Mouse (Mus musculus): ENCODE data around the gene Snap91. TPM values are rescaled to one million over a fixed set of nuclear protein-coding genes. Genes with fewer than 3 reads are reported as not detected.

Snap91 gene
- polyA plus RNA-seq, 1 experiment from 2014 or later = 3.4 TPM

- H3K4me2 ChIP-seq (ENCODE audit: low read depth, severe bottlenecking) = no peak overlapping the region
- no peak overlapping the region for H3K27ac ChIP-seq (replicated peaks; ENCODE audit: low read depth, low read length)
- no peaks in the 10 kb centered on the region for H3K27me3 ChIP-seq (ENCODE audit: control insufficient read depth, insufficient read depth, low read length)
- no peaks in the 10 kb centered on the region for H3K9me3 ChIP-seq (ENCODE audit: control insufficient read depth, low read length)
- ATAC-seq (ENCODE audit: insufficient number of reproducible peaks, low FRiP score, low TSS enrichment, low read depth) = no peak
- no peak for DNase-seq (ENCODE audit: low spot score)
- 81% methylated on average over 2 of the region's 2 CpGs for WGBS
- H3K36me3 ChIP-seq (ENCODE audit: control insufficient read depth, insufficient read depth, low read length) = no peaks in the 10 kb centered on the region
- no peak overlapping the region for H3K4me3 ChIP-seq (ENCODE audit: low read depth, low read length)
- H3K4me1 ChIP-seq (ENCODE audit: control insufficient read depth, insufficient read depth, low read length) = no peaks in the 10 kb centered on the region
- H3K9ac ChIP-seq (ENCODE audit: low read length) = no peak overlapping the region
Measured at GRCm38 (mm10) chr9:86829792-86830191, 50.7 kb downstream of the Snap91 start.

GRCm38 (mm10) chr9:86829034-86829433 is 51.4 kb downstream of the Snap91 start:
- Histone ChIP-seq H3K27ac (replicated peaks; ENCODE audit: low read depth, low read length) (no peak overlapping the region), H3K9me3 (ENCODE audit: control insufficient read depth, low read length) (no peaks in the 10 kb centered on the region), H3K4me2 (ENCODE audit: low read depth, severe bottlenecking) (no peak overlapping the region), H3K27me3 (ENCODE audit: control insufficient read depth, insufficient read depth, low read length) (no peaks in the 10 kb centered on the region), H3K4me1 (ENCODE audit: control insufficient read depth, insufficient read depth, low read length) (no peaks in the 10 kb centered on the region), H3K9ac (ENCODE audit: low read length) (no peak overlapping the region), H3K4me3 (ENCODE audit: low read depth, low read length) (no peak overlapping the region), H3K36me3 (ENCODE audit: control insufficient read depth, insufficient read depth, low read length) (no peaks in the 10 kb centered on the region)
- ATAC-seq (ENCODE audit: insufficient number of reproducible peaks, low FRiP score, low TSS enrichment, low read depth) = no peak
- no peak for DNase-seq (ENCODE audit: low spot score)
- 53% methylated on average over 8 of the region's 8 CpGs for WGBS

DNA sequence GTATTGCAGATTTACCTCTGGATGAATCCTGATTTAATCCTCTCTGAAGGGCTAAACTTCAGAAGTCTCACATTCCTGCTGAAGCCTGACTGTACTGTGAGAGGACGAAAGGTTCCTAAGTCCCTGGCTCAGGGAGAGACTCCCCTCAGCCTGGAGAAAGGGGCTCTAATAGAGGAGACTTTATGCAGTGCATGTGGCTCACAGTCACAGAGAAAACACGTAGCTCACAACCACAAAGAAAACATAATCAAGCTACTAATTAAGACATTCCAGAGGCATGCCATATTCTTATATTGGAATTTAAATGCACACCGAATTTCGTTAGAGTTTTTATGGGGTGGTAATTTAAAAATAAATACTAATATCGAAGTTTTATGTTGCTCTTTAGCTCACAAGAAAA is 61.1 kb downstream of the Snap91 start:
- Histone ChIP-seq H3K36me3 (ENCODE audit: control insufficient read depth, insufficient read depth, low read length) (no peaks in the 10 kb centered on the region), H3K27me3 (ENCODE audit: control insufficient read depth, insufficient read depth, low read length) (no peaks in the 10 kb centered on the region), H3K4me3 (ENCODE audit: low read depth, low read length) (no peak overlapping the region), H3K9ac (ENCODE audit: low read length) (no peak overlapping the region), H3K27ac (replicated peaks; ENCODE audit: low read depth, low read length) (no peak overlapping the region), H3K4me2 (ENCODE audit: low read depth, severe bottlenecking) (no peak overlapping the region), H3K9me3 (ENCODE audit: control insufficient read depth, low read length) (no peaks in the 10 kb centered on the region), H3K4me1 (ENCODE audit: control insufficient read depth, insufficient read depth, low read length) (no peaks in the 10 kb centered on the region)
- DNase-seq (ENCODE audit: low spot score) (no peak), ATAC-seq (ENCODE audit: insufficient number of reproducible peaks, low FRiP score, low TSS enrichment, low read depth) (no peak)
- WGBS = 71% methylated on average over 5 of the region's 5 CpGs

GRCm38 (mm10) chr9:86817673-86818072 is 62.8 kb downstream of the Snap91 start:
- Histone ChIP-seq H3K9ac (ENCODE audit: low read length) (no peak overlapping the region), H3K4me3 (ENCODE audit: low read depth, low read length) (no peak overlapping the region), H3K27ac (replicated peaks; ENCODE audit: low read depth, low read length) (no peak overlapping the region), H3K4me2 (ENCODE audit: low read depth, severe bottlenecking) (no peak overlapping the region), H3K9me3 (ENCODE audit: control insufficient read depth, low read length) (no peaks in the 10 kb centered on the region), H3K27me3 (ENCODE audit: control insufficient read depth, insufficient read depth, low read length) (no peaks in the 10 kb centered on the region), H3K4me1 (ENCODE audit: control insufficient read depth, insufficient read depth, low read length) (no peaks in the 10 kb centered on the region), H3K36me3 (ENCODE audit: control insufficient read depth, insufficient read depth, low read length) (no peaks in the 10 kb centered on the region)
- ATAC-seq (ENCODE audit: insufficient number of reproducible peaks, low FRiP score, low TSS enrichment, low read depth) = no peak
- DNase-seq (ENCODE audit: low spot score) = no peak
- 61% methylated on average over 4 of the region's 4 CpGs for WGBS

GRCm38 (mm10) chr9:86814340-86814739 is 66.1 kb downstream of the Snap91 start:
- Histone ChIP-seq H3K4me3 (ENCODE audit: low read depth, low read length) (no peak overlapping the region), H3K27me3 (ENCODE audit: control insufficient read depth, insufficient read depth, low read length) (no peaks in the 10 kb centered on the region), H3K27ac (replicated peaks; ENCODE audit: low read depth, low read length) (no peak overlapping the region), H3K36me3 (ENCODE audit: control insufficient read depth, insufficient read depth, low read length) (no peaks in the 10 kb centered on the region), H3K4me2 (ENCODE audit: low read depth, severe bottlenecking) (no peak overlapping the region), H3K9ac (ENCODE audit: low read length) (no peak overlapping the region), H3K9me3 (ENCODE audit: control insufficient read depth, low read length) (no peaks in the 10 kb centered on the region), H3K4me1 (ENCODE audit: control insufficient read depth, insufficient read depth, low read length) (no peaks in the 10 kb centered on the region)
- ATAC-seq (ENCODE audit: insufficient number of reproducible peaks, low FRiP score, low TSS enrichment, low read depth) (no peak), DNase-seq (ENCODE audit: low spot score) (no peak)
- 73% methylated on average over 6 of the region's 6 CpGs for WGBS

DNA sequence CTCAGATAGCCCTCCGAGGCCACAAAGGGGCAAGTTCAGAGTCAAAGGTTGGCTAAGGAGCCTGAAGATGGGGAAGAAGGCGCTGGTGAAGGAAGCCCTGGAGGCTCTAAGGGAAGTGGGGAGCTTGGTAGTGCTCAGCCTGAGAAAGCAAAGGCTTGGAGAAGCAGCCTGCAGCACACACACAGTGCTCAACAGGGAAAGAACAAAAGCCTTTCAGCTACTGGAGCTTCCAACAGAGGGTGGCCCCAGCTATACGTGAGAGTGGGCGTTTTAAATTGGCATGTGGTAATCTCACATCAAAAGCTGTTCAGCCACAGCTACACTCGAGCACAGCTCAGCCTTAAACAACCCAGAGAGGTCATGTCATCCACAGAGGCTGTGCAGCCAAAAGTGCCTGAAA is 67.1 kb downstream of the Snap91 start:
- Histone ChIP-seq H3K4me1 (ENCODE audit: control insufficient read depth, insufficient read depth, low read length) (no peaks in the 10 kb centered on the region), H3K9me3 (ENCODE audit: control insufficient read depth, low read length) (no peaks in the 10 kb centered on the region), H3K4me3 (ENCODE audit: low read depth, low read length) (no peak overlapping the region), H3K9ac (ENCODE audit: low read length) (no peak overlapping the region), H3K27me3 (ENCODE audit: control insufficient read depth, insufficient read depth, low read length) (no peaks in the 10 kb centered on the region), H3K4me2 (ENCODE audit: low read depth, severe bottlenecking) (no peak overlapping the region), H3K36me3 (ENCODE audit: control insufficient read depth, insufficient read depth, low read length) (no peaks in the 10 kb centered on the region), H3K27ac (replicated peaks; ENCODE audit: low read depth, low read length) (no peak overlapping the region)
- ATAC-seq (ENCODE audit: insufficient number of reproducible peaks, low FRiP score, low TSS enrichment, low read depth) (no peak), DNase-seq (ENCODE audit: low spot score) (no peak)
- 41% methylated on average over 5 of the region's 5 CpGs for WGBS

DNA sequence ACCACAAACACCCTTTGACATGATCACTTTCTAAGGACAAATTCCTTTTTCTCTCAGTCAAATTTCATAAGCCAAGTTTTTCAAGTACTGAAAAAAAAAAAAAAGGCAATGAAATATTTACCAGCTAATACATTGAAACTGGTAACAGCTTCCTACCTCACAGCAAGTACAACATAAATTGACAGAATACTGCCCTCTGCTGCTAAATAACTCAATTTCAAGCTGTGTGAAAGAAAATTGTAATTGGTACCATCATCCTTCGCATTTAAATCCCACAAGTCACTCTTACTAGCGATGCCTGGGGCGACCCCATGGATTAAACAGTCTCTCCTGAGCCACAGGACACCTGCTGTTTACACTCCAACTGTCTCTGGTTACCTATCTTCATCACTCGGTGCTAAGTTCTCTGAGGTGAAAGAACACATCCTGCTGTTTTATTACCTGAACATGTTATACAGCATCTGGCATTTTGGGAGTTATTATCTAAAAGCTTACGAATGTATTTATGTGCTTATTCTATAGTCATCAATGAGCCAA is 69.7 kb downstream of the Snap91 start:
- WGBS = 26% methylated on average over 5 of the region's 5 CpGs
- H3K4me2 ChIP-seq (ENCODE audit: low read depth, severe bottlenecking) = no peak overlapping the region
- no peaks in the 10 kb centered on the region for H3K27me3 ChIP-seq (ENCODE audit: control insufficient read depth, insufficient read depth, low read length)
- no peaks in the 10 kb centered on the region for H3K9me3 ChIP-seq (ENCODE audit: control insufficient read depth, low read length)
- no peak overlapping the region for H3K27ac ChIP-seq (replicated peaks; ENCODE audit: low read depth, low read length)
- no peaks in the 10 kb centered on the region for H3K36me3 ChIP-seq (ENCODE audit: control insufficient read depth, insufficient read depth, low read length)
- ATAC-seq (ENCODE audit: insufficient number of reproducible peaks, low FRiP score, low TSS enrichment, low read depth) (no peak), DNase-seq (ENCODE audit: low spot score) (no peak)
- no peak overlapping the region for H3K4me3 ChIP-seq (ENCODE audit: low read depth, low read length)
- H3K4me1 ChIP-seq (ENCODE audit: control insufficient read depth, insufficient read depth, low read length) = no peaks in the 10 kb centered on the region
- H3K9ac ChIP-seq (ENCODE audit: low read length) = no peak overlapping the region

DNA sequence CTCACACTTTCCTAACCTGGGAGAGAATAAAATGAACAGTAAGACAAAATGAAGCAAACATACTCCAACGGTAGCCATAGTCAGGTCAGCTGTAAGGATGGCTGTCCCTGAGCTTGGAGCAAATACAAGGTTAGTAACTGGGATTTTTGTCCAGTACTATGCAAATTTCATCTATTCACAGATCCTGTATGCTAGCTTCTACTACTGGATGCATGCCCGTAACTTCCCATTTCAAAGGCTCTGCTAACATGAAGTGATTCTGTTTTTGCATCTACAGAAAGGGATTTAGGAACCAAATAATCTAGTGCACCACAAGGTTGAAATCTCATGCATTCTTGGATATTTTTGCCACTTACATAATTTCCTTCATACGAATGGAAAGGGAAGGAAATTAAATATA is 70.2 kb downstream of the Snap91 start:
- no peaks in the 10 kb centered on the region for H3K27me3 ChIP-seq (ENCODE audit: control insufficient read depth, insufficient read depth, low read length)
- no peaks in the 10 kb centered on the region for H3K36me3 ChIP-seq (ENCODE audit: control insufficient read depth, insufficient read depth, low read length)
- no peak overlapping the region for H3K9ac ChIP-seq (ENCODE audit: low read length)
- no peak overlapping the region for H3K27ac ChIP-seq (replicated peaks; ENCODE audit: low read depth, low read length)
- DNase-seq (ENCODE audit: low spot score) (no peak), ATAC-seq (ENCODE audit: insufficient number of reproducible peaks, low FRiP score, low TSS enrichment, low read depth) (no peak)
- H3K4me3 ChIP-seq (ENCODE audit: low read depth, low read length) = no peak overlapping the region
- H3K9me3 ChIP-seq (ENCODE audit: control insufficient read depth, low read length) = no peaks in the 10 kb centered on the region
- no peaks in the 10 kb centered on the region for H3K4me1 ChIP-seq (ENCODE audit: control insufficient read depth, insufficient read depth, low read length)
- H3K4me2 ChIP-seq (ENCODE audit: low read depth, severe bottlenecking) = no peak overlapping the region
- WGBS = 85% methylated on average over 3 of the region's 3 CpGs

DNA sequence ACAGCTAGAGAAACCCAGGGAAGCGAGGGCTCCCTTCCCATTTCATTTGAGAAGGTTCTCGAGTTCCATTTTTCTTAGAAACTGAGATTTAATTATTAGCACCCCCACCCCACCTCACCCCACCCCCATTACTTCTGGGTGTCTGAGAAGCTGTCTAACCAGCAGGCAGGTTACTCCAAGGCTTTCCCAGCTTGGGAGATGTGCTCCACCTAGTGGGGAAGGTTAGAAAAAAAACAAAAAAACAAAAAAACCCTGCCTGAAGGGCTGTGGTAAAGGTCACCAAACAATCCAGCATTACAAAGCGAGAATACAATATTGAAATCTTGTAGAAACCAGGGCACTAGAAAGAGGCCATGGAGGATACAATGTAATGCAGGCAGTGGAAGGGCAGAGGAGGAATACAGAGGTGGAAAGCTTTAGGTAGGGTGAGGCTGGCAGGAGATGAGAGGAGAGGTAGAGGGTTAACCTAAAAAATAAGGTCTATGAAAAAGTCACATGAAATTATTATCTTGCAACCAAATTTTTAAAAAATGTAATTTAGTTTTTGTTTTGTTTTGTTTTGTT is 79.8 kb downstream of the Snap91 start:
- no peak overlapping the region for H3K4me3 ChIP-seq (ENCODE audit: low read depth, low read length)
- no peaks in the 10 kb centered on the region for H3K9me3 ChIP-seq (ENCODE audit: control insufficient read depth, low read length)
- no peak overlapping the region for H3K27ac ChIP-seq (replicated peaks; ENCODE audit: low read depth, low read length)
- no peaks in the 10 kb centered on the region for H3K27me3 ChIP-seq (ENCODE audit: control insufficient read depth, insufficient read depth, low read length)
- H3K36me3 ChIP-seq (ENCODE audit: control insufficient read depth, insufficient read depth, low read length) = no peaks in the 10 kb centered on the region
- DNase-seq (ENCODE audit: low spot score) (peak; percentile 38), ATAC-seq (ENCODE audit: insufficient number of reproducible peaks, low FRiP score, low TSS enrichment, low read depth) (no peak)
- H3K4me2 ChIP-seq (ENCODE audit: low read depth, severe bottlenecking) = no peak overlapping the region
- WGBS = 24% methylated on average over 3 of the region's 3 CpGs
- no peaks in the 10 kb centered on the region for H3K4me1 ChIP-seq (ENCODE audit: control insufficient read depth, insufficient read depth, low read length)
- no peak overlapping the region for H3K9ac ChIP-seq (ENCODE audit: low read length)
